Mouse (Mus musculus): ENCODE measurements around the gene Glis2. TPM values are rescaled to one million over a fixed set of nuclear protein-coding genes. Genes with fewer than 3 reads are reported as not detected.
"Not testable (repeated sequence)": the region's sequence is repeated elsewhere in the genome, so short reads cannot be mapped to it uniquely, and the experiment has no call there.

Glis2 gene
- polyA plus RNA-seq, 1 experiment from 2014 or later, result 22.2 TPM

DNA sequence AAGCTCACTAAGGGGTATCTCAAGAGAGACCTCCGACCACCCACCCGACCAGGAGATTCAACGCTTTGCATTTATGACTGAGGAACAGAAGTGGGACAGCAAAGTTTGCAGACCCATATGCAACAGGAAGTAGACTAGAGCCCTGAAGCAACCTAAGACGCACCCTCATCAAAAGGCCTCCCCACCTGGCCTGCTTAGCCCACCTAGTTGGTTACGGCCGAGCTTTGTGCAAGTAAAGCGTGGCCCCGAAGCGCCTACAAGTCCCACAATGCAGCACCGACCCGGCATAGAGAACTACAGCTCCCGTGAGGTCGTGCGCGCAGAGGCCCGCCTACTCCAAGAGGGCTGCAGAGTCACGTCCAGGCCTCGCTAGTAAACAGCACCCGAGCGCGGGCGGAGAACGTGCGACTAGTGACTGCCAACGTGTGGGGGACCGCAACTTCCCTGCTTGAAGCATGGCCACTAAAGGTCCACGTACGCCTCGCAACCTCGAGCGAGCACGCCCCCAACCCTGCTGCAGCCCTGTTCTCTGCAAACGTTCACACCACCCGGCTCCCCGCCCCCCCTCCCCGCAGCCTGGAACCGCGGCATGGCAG, 36.0 kb upstream of the Glis2 start:
- Histone ChIP-seq H3K4me3 (peak overlapping the region; percentile 78), H3K9ac (peak overlapping the region; percentile 83), H3K27me3 (no peaks in the 10 kb centered on the region), H3K27ac (replicated peaks) (peak overlapping the region; percentile 94), H3K36me3 (no peaks in the 10 kb centered on the region), H3K4me1 (replicated peaks) (peaks cover 29% of the 10 kb centered on the region), H3K9me3 (no peaks in the 10 kb centered on the region), H3K4me2 (peak overlapping the region; percentile 93)
- 1% methylated on average over 38 of the region's 38 CpGs for WGBS
- ATAC-seq (ENCODE audit: low read depth), result peak; percentile 95

GRCm38 (mm10) chr16:4558980-4559631, 35.4 kb upstream of the Glis2 start:
- peak; percentile 51 for ATAC-seq (ENCODE audit: low read depth)
- Histone ChIP-seq H3K27ac (replicated peaks) (peak overlapping the region; percentile 94), H3K9me3 (no peaks in the 10 kb centered on the region), H3K27me3 (no peaks in the 10 kb centered on the region), H3K4me2 (peak overlapping the region; percentile 93), H3K4me1 (replicated peaks) (peaks cover 25% of the 10 kb centered on the region), H3K36me3 (no peaks in the 10 kb centered on the region), H3K4me3 (peak overlapping the region; percentile 78), H3K9ac (peak overlapping the region; percentile 83)
- WGBS, result under 1% methylated on average over 42 of the region's 43 CpGs

- Histone ChIP-seq H3K4me3 (peak within 1 kb of the TSS; percentile 78), H3K36me3 (no peaks in the 10 kb centered on the region), H3K4me1 (replicated peaks) (peaks cover 25% of the 10 kb centered on the region), H3K4me2 (peak within 1 kb of the TSS; percentile 93), H3K27ac (replicated peaks) (peak within 1 kb of the TSS; percentile 94), H3K9ac (peak within 1 kb of the TSS; percentile 83), H3K9me3 (no peaks in the 10 kb centered on the region), H3K27me3 (no peaks in the 10 kb centered on the region)
- 0% methylated on average over 15 of the region's 17 CpGs for WGBS
- peak; percentile 24 for ATAC-seq (ENCODE audit: low read depth)
Measured at GRCm38 (mm10) chr16:4559715-4560144, 34.8 kb upstream of the Glis2 start, which contains the start of gene Tfap4. Gene Tfap4, minus strand, starts transcription at chr16:4559854.

DNA sequence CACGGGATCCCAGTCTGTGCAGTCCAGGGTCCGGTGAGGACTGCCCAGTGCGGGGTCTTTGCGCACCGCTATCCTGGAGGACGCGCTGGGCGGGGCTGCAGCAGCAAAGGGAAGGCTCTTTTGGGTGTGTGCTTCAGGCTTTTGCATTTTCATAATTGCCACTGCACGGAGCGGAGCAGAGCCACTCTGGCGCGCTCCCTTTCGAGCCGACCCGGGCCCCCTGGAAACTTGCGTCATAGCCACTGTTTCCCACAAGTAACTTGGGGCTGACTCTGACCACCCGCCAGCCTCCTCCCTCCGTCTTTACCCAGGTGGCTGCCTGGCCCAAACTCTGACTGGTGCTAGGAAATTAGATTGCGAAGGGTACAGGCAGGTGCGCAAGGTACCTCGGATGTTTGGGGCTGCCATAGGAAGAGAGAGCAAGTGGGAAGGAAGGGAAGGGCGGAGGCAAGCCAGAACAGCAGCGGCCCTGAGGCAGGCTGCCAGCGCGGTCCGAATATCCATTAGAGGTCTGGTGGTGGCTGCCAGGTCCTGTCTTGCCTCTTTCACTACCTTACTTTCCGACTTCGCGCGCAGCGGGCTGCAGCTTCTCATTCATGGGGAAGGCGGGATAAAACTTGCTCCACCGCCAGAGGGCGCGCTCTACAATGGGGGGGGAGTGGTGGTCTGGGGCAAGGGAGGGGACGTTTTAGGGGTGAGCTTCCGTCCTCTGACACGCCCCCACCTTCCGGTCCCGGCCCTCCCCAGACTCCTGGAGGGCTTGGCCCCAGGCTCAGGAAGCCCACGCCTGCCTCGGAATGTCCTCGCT, 34.2 kb upstream of the Glis2 start:
- peak overlapping the region; percentile 78 for H3K4me3 ChIP-seq
- peak overlapping the region; percentile 83 for H3K9ac ChIP-seq
- no peaks in the 10 kb centered on the region for H3K36me3 ChIP-seq
- H3K27me3 ChIP-seq, result no peaks in the 10 kb centered on the region
- peak; percentile 5 for ATAC-seq (ENCODE audit: low read depth)
- WGBS, result 1% methylated on average over 43 of the region's 43 CpGs
- peak overlapping the region; percentile 94 for H3K27ac ChIP-seq (replicated peaks)
- peaks cover 25% of the 10 kb centered on the region for H3K4me1 ChIP-seq (replicated peaks)
- no peaks in the 10 kb centered on the region for H3K9me3 ChIP-seq
- H3K4me2 ChIP-seq, result peak overlapping the region; percentile 93

- H3K4me1 ChIP-seq (replicated peaks), result 0 out of 2 replicates have a peak, but pooled peaks cover 3% of the 10 kb centered on the region
- H3K4me3 ChIP-seq, result no peak overlapping the region
- H3K27me3 ChIP-seq, result no peaks in the 10 kb centered on the region
- no peaks in the 10 kb centered on the region for H3K36me3 ChIP-seq
- WGBS, result 17% methylated on average over 4 of the region's 4 CpGs
- no peak overlapping the region for H3K27ac ChIP-seq (replicated peaks)
- ATAC-seq (ENCODE audit: low read depth), result peak; percentile 25; the same call in 1 of the 2 replicates
- no peak overlapping the region for H3K9ac ChIP-seq
- no peak overlapping the region for H3K4me2 ChIP-seq
- H3K9me3 ChIP-seq, result no peaks in the 10 kb centered on the region
Measured at GRCm38 (mm10) chr16:4567912-4568311, 26.6 kb upstream of the Glis2 start.

- H3K27ac ChIP-seq (replicated peaks), result no peak overlapping the region
- no peak overlapping the region for H3K9ac ChIP-seq
- no peak overlapping the region for H3K4me2 ChIP-seq
- no peaks in the 10 kb centered on the region for H3K27me3 ChIP-seq
- ATAC-seq (ENCODE audit: low read depth), result no peak
- 47% methylated on average over 4 of the region's 4 CpGs for WGBS
- no peaks in the 10 kb centered on the region for H3K9me3 ChIP-seq
- H3K36me3 ChIP-seq, result no peaks in the 10 kb centered on the region
- H3K4me1 ChIP-seq (replicated peaks), result 0 out of 2 replicates have a peak, but pooled peaks cover 3% of the 10 kb centered on the region
- no peak overlapping the region for H3K4me3 ChIP-seq
Measured at GRCm38 (mm10) chr16:4570737-4571136, 23.8 kb upstream of the Glis2 start.

DNA sequence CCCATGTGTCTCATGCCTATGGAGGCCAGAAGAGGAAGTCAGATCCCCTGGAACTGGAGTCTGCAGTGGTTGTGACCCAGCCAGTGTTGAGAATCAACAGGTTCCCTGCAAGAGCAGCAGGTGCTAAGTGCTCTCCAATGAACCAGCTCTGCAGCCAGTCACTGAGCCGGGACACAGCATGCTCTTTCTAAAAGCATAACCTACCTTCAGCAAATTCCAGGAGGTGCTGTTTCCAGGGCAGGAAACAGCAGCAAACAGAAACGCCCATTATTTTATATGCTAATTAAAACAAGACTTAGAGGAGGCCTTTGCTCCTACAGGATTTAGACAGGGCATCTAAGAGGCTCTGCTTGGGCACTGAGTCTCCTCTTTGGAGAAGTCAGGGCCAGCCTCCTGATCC, 18.5 kb upstream of the Glis2 start:
- Histone ChIP-seq H3K4me2 (no peak overlapping the region), H3K27ac (replicated peaks) (no peak overlapping the region), H3K4me1 (replicated peaks) (no peaks in the 10 kb centered on the region), H3K36me3 (no peaks in the 10 kb centered on the region), H3K27me3 (no peaks in the 10 kb centered on the region), H3K9ac (no peak overlapping the region), H3K4me3 (no peak overlapping the region), H3K9me3 (no peaks in the 10 kb centered on the region)
- WGBS, result 48% methylated on average over 2 of the region's 2 CpGs
- ATAC-seq (ENCODE audit: low read depth), result no peak

DNA sequence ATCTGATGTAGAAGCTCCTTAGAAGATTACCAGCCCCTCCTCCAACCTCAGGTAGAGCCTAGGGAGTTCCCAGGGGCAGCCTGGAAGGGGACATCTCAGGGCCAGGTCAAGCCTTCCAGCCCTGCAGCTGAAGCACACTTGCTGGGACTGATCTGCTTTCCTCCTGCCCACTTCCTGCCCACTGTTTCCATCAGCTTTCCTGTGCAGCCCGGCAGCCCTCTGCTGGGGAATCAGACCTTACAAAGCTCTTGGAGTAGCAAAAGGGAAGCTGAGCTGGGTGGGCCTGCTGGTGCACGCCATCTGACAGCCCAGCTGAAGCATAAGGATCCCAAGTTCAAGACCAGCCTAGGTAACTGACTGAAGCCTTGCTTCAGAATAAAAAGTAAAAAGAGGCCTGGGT, 17.6 kb upstream of the Glis2 start:
- Histone ChIP-seq H3K4me2 (no peak overlapping the region), H3K27me3 (no peaks in the 10 kb centered on the region), H3K27ac (replicated peaks) (no peak overlapping the region), H3K4me1 (replicated peaks) (no peaks in the 10 kb centered on the region), H3K36me3 (no peaks in the 10 kb centered on the region), H3K9ac (no peak overlapping the region), H3K9me3 (no peaks in the 10 kb centered on the region), H3K4me3 (no peak overlapping the region)
- WGBS, result 69% methylated on average over 2 of the region's 2 CpGs
- no peak for ATAC-seq (ENCODE audit: low read depth)

DNA sequence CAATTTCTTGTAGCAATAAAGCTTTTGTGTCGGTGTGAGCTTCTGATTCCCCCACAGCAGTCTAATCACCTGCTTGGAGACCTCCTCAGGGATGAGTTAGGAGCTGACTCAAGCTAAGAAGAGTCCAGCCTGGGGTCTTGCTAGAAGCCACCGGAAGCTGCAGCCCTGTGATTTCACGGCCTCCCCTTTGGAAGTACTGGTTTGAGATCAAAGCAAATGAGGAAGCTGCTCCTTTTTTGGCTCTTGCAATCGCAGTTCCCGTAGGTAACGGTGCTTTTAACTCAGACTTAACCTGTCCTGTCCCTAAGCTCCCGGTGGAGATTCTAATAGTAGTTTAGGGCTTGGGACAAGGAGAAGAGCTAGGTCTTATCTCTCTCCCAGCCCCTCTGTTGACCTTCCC, 15.9 kb upstream of the Glis2 start:
- H3K36me3 ChIP-seq, result no peaks in the 10 kb centered on the region
- H3K4me2 ChIP-seq, result no peak overlapping the region
- H3K27me3 ChIP-seq, result no peaks in the 10 kb centered on the region
- H3K9ac ChIP-seq, result no peak overlapping the region
- H3K4me1 ChIP-seq (replicated peaks), result no peaks in the 10 kb centered on the region
- H3K4me3 ChIP-seq, result no peak overlapping the region
- WGBS, result 57% methylated on average over 7 of the region's 7 CpGs
- ATAC-seq (ENCODE audit: low read depth), result no peak
- no peak overlapping the region for H3K27ac ChIP-seq (replicated peaks)
- no peaks in the 10 kb centered on the region for H3K9me3 ChIP-seq

DNA sequence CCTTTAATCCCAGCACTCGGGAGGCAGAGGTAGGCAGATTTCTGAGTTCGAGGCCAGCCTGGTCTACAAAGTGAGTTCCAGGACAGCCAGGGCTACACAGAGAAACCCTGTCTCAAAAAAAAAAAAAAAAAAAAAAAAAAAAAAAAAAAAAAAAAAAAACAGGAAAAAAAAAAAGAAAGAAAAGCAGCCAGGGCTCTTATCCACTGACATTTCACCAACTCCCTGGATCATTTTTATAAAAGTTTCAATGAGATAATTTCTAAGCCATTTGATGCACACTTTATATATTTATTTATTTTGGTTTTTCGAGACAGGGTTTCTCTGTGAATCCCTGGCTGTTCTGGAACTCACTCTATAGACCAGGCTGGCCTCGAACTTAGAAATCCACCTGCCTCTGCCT, 13.3 kb upstream of the Glis2 start:
- H3K9me3 ChIP-seq; H3K4me2 ChIP-seq; H3K4me3 ChIP-seq; H3K27ac ChIP-seq (replicated peaks); H3K36me3 ChIP-seq; ATAC-seq (ENCODE audit: low read depth); H3K27me3 ChIP-seq; H3K9ac ChIP-seq; H3K4me1 ChIP-seq (replicated peaks): not testable (repeated sequence)
- WGBS, result 87% methylated on average over 4 of the region's 4 CpGs

- WGBS, result 83% methylated on average over 3 of the region's 3 CpGs
- peaks cover 16% of the 10 kb centered on the region for H3K4me1 ChIP-seq (replicated peaks)
Measured at GRCm38 (mm10) chr16:4583807-4584206, 10.7 kb upstream of the Glis2 start.

GRCm38 (mm10) chr16:4584438-4584837, 10.1 kb upstream of the Glis2 start:
- H3K4me1 ChIP-seq (replicated peaks), result peaks cover 16% of the 10 kb centered on the region
- no peak for ATAC-seq (ENCODE audit: low read depth)
- H3K9me3 ChIP-seq, result no peaks in the 10 kb centered on the region
- 77% methylated on average over 5 of the region's 5 CpGs for WGBS
- no peak overlapping the region for H3K9ac ChIP-seq
- H3K27me3 ChIP-seq, result no peaks in the 10 kb centered on the region
- H3K4me3 ChIP-seq, result no peak overlapping the region
- H3K4me2 ChIP-seq, result no peak overlapping the region
- no peaks in the 10 kb centered on the region for H3K36me3 ChIP-seq
- no peak overlapping the region for H3K27ac ChIP-seq (replicated peaks)

More at GRCm38 (mm10) chr16:4583807-4584206, 10.7 kb upstream of the Glis2 start:
- no peak overlapping the region for H3K4me2 ChIP-seq
- no peaks in the 10 kb centered on the region for H3K9me3 ChIP-seq
- no peak overlapping the region for H3K4me3 ChIP-seq
- no peaks in the 10 kb centered on the region for H3K36me3 ChIP-seq
- H3K27ac ChIP-seq (replicated peaks), result no peak overlapping the region
- H3K9ac ChIP-seq, result no peak overlapping the region
- no peak for ATAC-seq (ENCODE audit: low read depth)
- no peaks in the 10 kb centered on the region for H3K27me3 ChIP-seq
